Mouse (Mus musculus): ENCODE measurements around the gene 1700025G04Rik. TPM values are rescaled to one million over a fixed set of nuclear protein-coding genes. Genes with fewer than 3 reads are reported as not detected.

The 1700025G04Rik gene
- 38.4 and 42.4 TPM in 2 replicates for polyA plus RNA-seq (2016; fragmentation: Nextera tagmentation; extraction: Ambion mirVana)

GRCm38 (mm10) chr1:152090018-152090553 is at the start of gene 1700025G04Rik:
1700025G04Rik (minus strand) TSS chr1:152090125.
- Histone ChIP-seq H3K27ac (replicated peaks) (peak within 1 kb of the TSS; percentile 96), H3K9ac (replicated peaks) (peak within 1 kb of the TSS; percentile 92), H3K4me1 (peaks cover 48% of the 10 kb centered on the region), H3K4me2 (replicated peaks) (peak within 1 kb of the TSS; percentile 80), H3K27me3 (no peaks in the 10 kb centered on the region), H3K36me3 (no peaks in the 10 kb centered on the region), H3K9me3 (no peaks in the 10 kb centered on the region), H3K4me3 (peak within 1 kb of the TSS; percentile 73)
- peak; percentile 91 for ATAC-seq (ENCODE audit: low FRiP score, low read depth)
- WGBS: under 1% methylated on average over 42 of the region's 66 CpGs

- 85% methylated on average over 4 of the region's 4 CpGs for WGBS
- H3K36me3 ChIP-seq: no peaks in the 10 kb centered on the region
- no peak overlapping the region for H3K27ac ChIP-seq (replicated peaks)
- H3K27me3 ChIP-seq: no peaks in the 10 kb centered on the region
- ATAC-seq (ENCODE audit: low FRiP score, low read depth): no peak
- H3K4me2 ChIP-seq (replicated peaks): no peak overlapping the region
- no peak overlapping the region for H3K9ac ChIP-seq (replicated peaks)
- H3K4me1 ChIP-seq: no peaks in the 10 kb centered on the region
- H3K9me3 ChIP-seq: no peaks in the 10 kb centered on the region
- no peak overlapping the region for H3K4me3 ChIP-seq
Measured at GRCm38 (mm10) chr1:152139496-152139895, 49.6 kb upstream of the 1700025G04Rik start.

- Histone ChIP-seq H3K36me3 (no peaks in the 10 kb centered on the region), H3K4me3 (no peak overlapping the region), H3K27me3 (no peaks in the 10 kb centered on the region), H3K9ac (replicated peaks) (no peak overlapping the region), H3K9me3 (no peaks in the 10 kb centered on the region), H3K27ac (replicated peaks) (no peak overlapping the region), H3K4me1 (0 out of 2 replicates have a peak, but pooled peaks cover 2% of the 10 kb centered on the region), H3K4me2 (replicated peaks) (no peak overlapping the region)
- 74% methylated on average over 14 of the region's 15 CpGs for WGBS
- no peak for ATAC-seq (ENCODE audit: low FRiP score, low read depth)
Measured at GRCm38 (mm10) chr1:152130029-152130727, 40.3 kb upstream of the 1700025G04Rik start.

- H3K9me3 ChIP-seq: no peaks in the 10 kb centered on the region
- no peak overlapping the region for H3K27ac ChIP-seq (replicated peaks)
- H3K36me3 ChIP-seq: no peaks in the 10 kb centered on the region
- H3K4me2 ChIP-seq (replicated peaks): no peak overlapping the region
- H3K4me3 ChIP-seq: no peak overlapping the region
- no peak for ATAC-seq (ENCODE audit: low FRiP score, low read depth)
- no peaks in the 10 kb centered on the region for H3K27me3 ChIP-seq
- H3K4me1 ChIP-seq: no peaks in the 10 kb centered on the region
- WGBS: 95% methylated on average over 7 of the region's 7 CpGs
- no peak overlapping the region for H3K9ac ChIP-seq (replicated peaks)
Measured at GRCm38 (mm10) chr1:152125451-152125850, 35.5 kb upstream of the 1700025G04Rik start.

- Histone ChIP-seq H3K27me3 (no peaks in the 10 kb centered on the region), H3K36me3 (no peaks in the 10 kb centered on the region), H3K9me3 (no peaks in the 10 kb centered on the region), H3K4me3 (no peak overlapping the region), H3K4me2 (replicated peaks) (no peak overlapping the region), H3K27ac (replicated peaks) (no peak overlapping the region), H3K9ac (replicated peaks) (no peak overlapping the region), H3K4me1 (no peaks in the 10 kb centered on the region)
- ATAC-seq (ENCODE audit: low FRiP score, low read depth): no peak
- 86% methylated on average over 1 of the region's 1 CpGs for WGBS
Measured at GRCm38 (mm10) chr1:152110123-152110522, 20.2 kb upstream of the 1700025G04Rik start.

GRCm38 (mm10) chr1:152106136-152106535 is 16.2 kb upstream of the 1700025G04Rik start:
- no peak for ATAC-seq (ENCODE audit: low FRiP score, low read depth)
- 92% methylated on average over 2 of the region's 2 CpGs for WGBS

GRCm38 (mm10) chr1:152105246-152105645 is 15.3 kb upstream of the 1700025G04Rik start:
- Histone ChIP-seq H3K4me1 (peaks cover 5% of the 10 kb centered on the region; the same call in 1 of the 2 replicates), H3K9me3 (no peaks in the 10 kb centered on the region), H3K4me3 (no peak overlapping the region), H3K4me2 (replicated peaks) (no peak overlapping the region), H3K27me3 (no peaks in the 10 kb centered on the region), H3K36me3 (no peaks in the 10 kb centered on the region), H3K9ac (replicated peaks) (no peak overlapping the region), H3K27ac (replicated peaks) (no peak overlapping the region)
- no peak for ATAC-seq (ENCODE audit: low FRiP score, low read depth)
- 97% methylated on average over 1 of the region's 1 CpGs for WGBS

More at GRCm38 (mm10) chr1:152106136-152106535, 16.2 kb upstream of the 1700025G04Rik start:
- H3K4me2 ChIP-seq (replicated peaks): no peak overlapping the region
- no peaks in the 10 kb centered on the region for H3K36me3 ChIP-seq
- peaks cover 5% of the 10 kb centered on the region; the same call in 1 of the 2 replicates for H3K4me1 ChIP-seq
- no peak overlapping the region for H3K9ac ChIP-seq (replicated peaks)
- H3K4me3 ChIP-seq: no peak overlapping the region
- no peaks in the 10 kb centered on the region for H3K27me3 ChIP-seq
- no peaks in the 10 kb centered on the region for H3K9me3 ChIP-seq
- no peak overlapping the region for H3K27ac ChIP-seq (replicated peaks)

GRCm38 (mm10) chr1:152101746-152102145 is 11.8 kb upstream of the 1700025G04Rik start:
- no peaks in the 10 kb centered on the region for H3K36me3 ChIP-seq
- peaks cover 5% of the 10 kb centered on the region; the same call in 1 of the 2 replicates for H3K4me1 ChIP-seq
- no peak for ATAC-seq (ENCODE audit: low FRiP score, low read depth)
- no peak overlapping the region for H3K4me3 ChIP-seq
- H3K4me2 ChIP-seq (replicated peaks): no peak overlapping the region
- H3K27ac ChIP-seq (replicated peaks): no peak overlapping the region
- WGBS: 72% methylated on average over 5 of the region's 5 CpGs
- no peak overlapping the region for H3K9ac ChIP-seq (replicated peaks)
- H3K27me3 ChIP-seq: no peaks in the 10 kb centered on the region
- no peaks in the 10 kb centered on the region for H3K9me3 ChIP-seq

- Histone ChIP-seq H3K27ac (replicated peaks) (no peak overlapping the region), H3K9me3 (no peaks in the 10 kb centered on the region), H3K9ac (replicated peaks) (no peak overlapping the region), H3K4me1 (peaks cover 7% of the 10 kb centered on the region), H3K4me3 (no peak overlapping the region), H3K36me3 (no peaks in the 10 kb centered on the region), H3K27me3 (no peaks in the 10 kb centered on the region), H3K4me2 (replicated peaks) (no peak overlapping the region)
- WGBS: 75% methylated on average over 3 of the region's 3 CpGs
- no peak for ATAC-seq (ENCODE audit: low FRiP score, low read depth)
Measured at GRCm38 (mm10) chr1:152096045-152096444, 6.1 kb upstream of the 1700025G04Rik start.

GRCm38 (mm10) chr1:152090564-152091545 is 930 bp upstream of the 1700025G04Rik start:
- ATAC-seq (ENCODE audit: low FRiP score, low read depth): no peak

GRCm38 (mm10) chr1:152089526-152089925 is 399 bp downstream of the 1700025G04Rik start:
- Histone ChIP-seq H3K4me2 (replicated peaks) (peak overlapping the region; percentile 80), H3K9ac (replicated peaks) (peak overlapping the region; percentile 92), H3K9me3 (no peaks in the 10 kb centered on the region), H3K4me3 (peak overlapping the region; percentile 73), H3K4me1 (peaks cover 54% of the 10 kb centered on the region), H3K36me3 (no peaks in the 10 kb centered on the region), H3K27ac (replicated peaks) (peak overlapping the region; percentile 96), H3K27me3 (no peaks in the 10 kb centered on the region)
- WGBS: under 1% methylated on average over 14 of the region's 25 CpGs
- ATAC-seq (ENCODE audit: low FRiP score, low read depth): peak; percentile 29

More at GRCm38 (mm10) chr1:152090564-152091545, 930 bp upstream of the 1700025G04Rik start:
- peak overlapping the region; percentile 73 for H3K4me3 ChIP-seq
- peak overlapping the region; percentile 96 for H3K27ac ChIP-seq (replicated peaks)
- under 1% methylated on average over 35 of the region's 36 CpGs for WGBS
- no peaks in the 10 kb centered on the region for H3K9me3 ChIP-seq
- peaks cover 41% of the 10 kb centered on the region for H3K4me1 ChIP-seq
- peak overlapping the region; percentile 92 for H3K9ac ChIP-seq (replicated peaks)
- H3K27me3 ChIP-seq: no peaks in the 10 kb centered on the region
- no peaks in the 10 kb centered on the region for H3K36me3 ChIP-seq
- H3K4me2 ChIP-seq (replicated peaks): peak overlapping the region; percentile 80
